Mouse (Mus musculus) CH12.LX (cell line): ENCODE data around the gene Trim44. TPM values are rescaled to one million over a fixed set of nuclear protein-coding genes. Genes with fewer than 3 reads are reported as not detected.

Experiments used
- DNase-seq: peaks from one replicate; pipeline ENCODE4 v3.0.0-alpha.2; 2013; ENCODE audit errors: extremely low read depth
- H3K27ac ChIP-seq: 2 replicates; pipeline ENCODE4 v1.5.1; 2012; ENCODE audit warnings: low read depth, mild to moderate bottlenecking, control low read depth, moderate library complexity; ENCODE audit not compliant: insufficient read depth
- H3K27me3 ChIP-seq: replicated peaks from 2 replicates; pipeline ENCODE3; 2012; ENCODE audit warnings: inconsistent platforms
- H3K36me3 ChIP-seq, 2 experiments: replicated peaks in 1 of 2; 2 replicates each; pipeline versions ENCODE3 to v1.6.1; 2012; ENCODE audit warnings: inconsistent platforms in 1 of 2, low read length in 1 of 2, mild to moderate bottlenecking in 1 of 2, mixed read lengths in 1 of 2, moderate library complexity in 1 of 2; ENCODE audit not compliant: control insufficient read depth in 1 of 2, insufficient read depth in 1 of 2
- H3K4me1 ChIP-seq, 2 experiments: 2 replicates each; pipeline ENCODE4 v1.6.1; 2012; ENCODE audit warnings: inconsistent platforms in 1 of 2, moderate library complexity in 1 of 2; ENCODE audit not compliant: insufficient read depth in 2 of 2, control insufficient read depth in 1 of 2
- H3K4me2 ChIP-seq: 2 replicates; pipeline ENCODE4 v1.6.1; 2012; ENCODE audit warnings: low read depth, mild to moderate bottlenecking, control low read depth; ENCODE audit not compliant: poor library complexity, insufficient read depth, severe bottlenecking
- H3K4me3 ChIP-seq, 3 experiments: fragments of 150-350 bp in 1 of 3; sonication (generic) in 1 of 3; replicated peaks in 1 of 3; 2 replicates each; pipeline versions ENCODE3 to v1.5.1; 2011 to 2012; ENCODE audit warnings: low read depth in 2 of 3, low read length in 2 of 3, mild to moderate bottlenecking in 2 of 3, moderate library complexity in 2 of 3, control low read depth in 1 of 3, improper control_type of control experiment in 1 of 3, inconsistent platforms in 1 of 3, mixed read lengths in 1 of 3; ENCODE audit not compliant: poor library complexity in 1 of 3
- H3K79me2 ChIP-seq: replicated peaks from 2 replicates; pipeline ENCODE4 v1.6.1; 2012; ENCODE audit warnings: mild to moderate bottlenecking, moderate library complexity; ENCODE audit not compliant: control insufficient read depth, poor library complexity, insufficient read depth, severe bottlenecking; ENCODE audit errors: extremely low read depth
- H3K9ac ChIP-seq: 2 replicates; pipeline ENCODE4 v1.6.1; 2012; ENCODE audit warnings: low read depth, mild to moderate bottlenecking, control low read depth, moderate library complexity; ENCODE audit not compliant: insufficient read depth
- H3K9me3 ChIP-seq: replicated peaks from 2 replicates; pipeline ENCODE3; 2012; ENCODE audit warnings: low read length, inconsistent platforms, mixed read lengths
- BHLHE40 ChIP-seq: IDR thresholded peaks from 2 replicates; pipeline ENCODE4 v1.6.1; 2011; ENCODE audit warnings: mild to moderate bottlenecking, low read depth, low read length, improper control_type of control experiment
- CHD2 ChIP-seq: IDR thresholded peaks from 2 replicates; pipeline ENCODE4 v1.6.1; 2011; ENCODE audit warnings: low read length, improper control_type of control experiment
- E2F4 ChIP-seq: IDR thresholded peaks from 2 replicates; pipeline ENCODE4 v1.6.1; 2011; ENCODE audit warnings: low read depth, low read length, improper control_type of control experiment; ENCODE audit not compliant: insufficient replicate concordance
- EP300 ChIP-seq: IDR thresholded peaks from 2 replicates; pipeline ENCODE4 v1.6.1; 2011; ENCODE audit warnings: low read length, improper control_type of control experiment
- JUN ChIP-seq: IDR thresholded peaks from 2 replicates; pipeline ENCODE4 v1.6.1; 2011; ENCODE audit warnings: low read depth, mild to moderate bottlenecking, low read length, improper control_type of control experiment, moderate library complexity; ENCODE audit not compliant: insufficient read depth
- MAFK ChIP-seq: IDR thresholded peaks from 2 replicates; pipeline ENCODE4 v1.6.1; 2011; ENCODE audit warnings: low read length, improper control_type of control experiment; ENCODE audit not compliant: insufficient replicate concordance
- MEF2A ChIP-seq: IDR thresholded peaks from 2 replicates; pipeline ENCODE4 v1.6.1; 2014; ENCODE audit warnings: low read depth, mild to moderate bottlenecking, inconsistent platforms, low read length, improper control_type of control experiment, borderline replicate concordance
- MXI1 ChIP-seq: IDR thresholded peaks from 2 replicates; pipeline ENCODE4 v1.6.1; 2011; ENCODE audit warnings: mild to moderate bottlenecking, low read depth, low read length, improper control_type of control experiment
- NRF1 ChIP-seq: IDR thresholded peaks from 2 replicates; pipeline ENCODE4 v1.6.1; 2014; ENCODE audit warnings: low read depth, mild to moderate bottlenecking, inconsistent platforms, low read length, improper control_type of control experiment, moderate library complexity
- PAX5 ChIP-seq: IDR thresholded peaks from 2 replicates; pipeline ENCODE4 v1.6.1; 2012; ENCODE audit warnings: low read length, inconsistent platforms, mixed read lengths
- SMC3 ChIP-seq: IDR thresholded peaks from 2 replicates; pipeline ENCODE4 v1.6.1; 2011; ENCODE audit warnings: low read depth, low read length, improper control_type of control experiment
- TBP ChIP-seq: conservative IDR thresholded peaks from 2 replicates; pipeline ENCODE4 v1.6.1; 2011; ENCODE audit warnings: low read depth, low read length, improper control_type of control experiment
- TCF12 ChIP-seq: IDR thresholded peaks from 2 replicates; pipeline ENCODE4 v1.6.1; 2014; ENCODE audit warnings: low read depth, mild to moderate bottlenecking, inconsistent platforms, low read length, improper control_type of control experiment
- USF1 ChIP-seq: IDR thresholded peaks from 2 replicates; pipeline ENCODE4 v1.6.1; 2014; ENCODE audit warnings: low read depth, mild to moderate bottlenecking, inconsistent platforms, low read length, improper control_type of control experiment
- dilution Hi-C: fragments of 300-500 bp; cut with MboI; formaldehyde crosslinking; loops from 2 replicates; pipeline ENCODE4 v1.14.3; 2020; ENCODE audit warnings: low sequenced_read_pairs; ENCODE audit not compliant: extremely low pct_unique_long_range_greater_than_20kb, extremely low pct_ligation_motif_present
- in situ Hi-C: fragments of 300-500 bp; cut with MboI; formaldehyde crosslinking; loops from 3 replicates; pipeline ENCODE4 v1.14.3; 2019; ENCODE audit warnings: low sequenced_read_pairs, low pct_ligation_motif_present, low pct_unique_long_range_greater_than_20kb, mixed read lengths
- polyA plus RNA-seq: library from polyadenylated mRNA; unstranded; fragments of >175 nt; gene quantifications from 2 replicates; pipeline ENCODE4 v1.2.1, GENCODE M21; 2012; ENCODE audit warnings: low read depth; ENCODE audit not compliant: insufficient read length
- total RNA-seq, 2 experiments: library from RNA; depleted of rRNA; stranded (reverse); fragments of 300-350 nt in 1 of 2; fragments of >200 nt in 1 of 2; gene quantifications; 2 replicates each; pipeline ENCODE4 v1.2.3; 2012 to 2014

Gene Trim44
- total and polyA plus RNA-seq, 3 experiments, result 22.7 to 77.5 (median 28.0) TPM

- Histone ChIP-seq H3K36me3 (peaks cover 24 to 51% of the 10 kb centered on the region in 2 experiments), H3K4me2 (no peak overlapping the region), H3K4me3 (no peak overlapping the region), H3K9ac (no peak overlapping the region), H3K79me2 (peaks cover 8% of the 10 kb centered on the region; the same call in 1 of the 2 replicates), H3K4me1 (peaks cover 0 to 27% of the 10 kb centered on the region in 2 experiments; a peak in 2 of 4 replicates), H3K9me3 (no peaks in the 10 kb centered on the region)
- no peak for DNase-seq
- in situ Hi-C loops, result no loop called here
- TF ChIP-seq E2F4 (no peak), SMC3 (no peak), PAX5 (no peak), CHD2 (no peak), MEF2A (no peak), EP300 (no peak), NRF1 (no peak)
- TF ChIP-seq, all 38 proteins: peak for 0
- dilution Hi-C loops, result no loop called here
- Histone ChIP-seq H3K27ac (no peak overlapping the region), H3K27me3 (no peaks in the 10 kb centered on the region)
These were observed 50.5 kb downstream of the Trim44 start for GRCm38 (mm10) chr2:102356879-102357695.

- DNase-seq, result no peak
- no peak for TF ChIP-seq SMC3
- no peak for TF ChIP-seq JUN
- no peak for TF ChIP-seq TCF12
- TF ChIP-seq PAX5, result no peak
- no peak for TF ChIP-seq TBP
- TF ChIP-seq CHD2, result no peak
- TF ChIP-seq USF1, result no peak
- no peak for TF ChIP-seq MAFK
- TF ChIP-seq MXI1, result no peak
- no peak for TF ChIP-seq BHLHE40
- 0 out of 2 replicates have a peak, but pooled peaks cover 6% of the 10 kb centered on the region for H3K79me2 ChIP-seq
- dilution Hi-C loops, result no loop called here
- H3K4me3 ChIP-seq, result no peak overlapping the region
- peaks cover 23 to 65% of the 10 kb centered on the region in 2 experiments for H3K36me3 ChIP-seq
- no peak overlapping the region for H3K9ac ChIP-seq
- H3K4me2 ChIP-seq, result no peak overlapping the region
- peaks cover 0 to 3% of the 10 kb centered on the region in 2 experiments; a peak in 2 of 4 replicates for H3K4me1 ChIP-seq
- H3K27me3 ChIP-seq, result no peaks in the 10 kb centered on the region
- H3K9me3 ChIP-seq, result no peaks in the 10 kb centered on the region
- no peak overlapping the region for H3K27ac ChIP-seq
- in situ Hi-C loops, result no loop called here
These were observed 53.6 kb downstream of the Trim44 start for GRCm38 (mm10) chr2:102354076-102354475.
